Mouse (Mus musculus): ENCODE results near the gene Nipa2.

- TF ChIP-seq CTCF (conservative IDR thresholded peaks at IDR 0.05; ENCODE audit: low read length) (no peak), NANOG (IDR thresholded peaks at IDR 0.05; ENCODE audit: borderline replicate concordance, low read length) (no peak)
These were observed 22.5 kb upstream of the Nipa2 start for GRCm38 (mm10) chr7:55984754-55985153.
